Mouse (Mus musculus) intestine, embryonic 15.5 days (tissue): ENCODE results near the gene Ankrd7. TPM values are rescaled to one million over a fixed set of nuclear protein-coding genes. Genes with fewer than 3 reads are reported as not detected.
"Not testable (repeated sequence)": the region's sequence is repeated elsewhere in the genome, so short reads cannot be mapped to it uniquely, and the experiment has no call there.

ENCODE experiments used
- ATAC-seq: fragments of 200-750 bp; cut with Nextera tagmentation; 2 replicates; pipeline ENCODE4 v1.8.0; 2017; ENCODE audit warnings: moderate TSS enrichment, moderate library complexity
- H3K27ac ChIP-seq: fragments of 300-500 bp; sonication (generic); 2 replicates; pipeline ENCODE4 v1.5.1; 2015; ENCODE audit warnings: mild to moderate bottlenecking, inconsistent platforms
- H3K27me3 ChIP-seq: fragments of 300-500 bp; sonication (generic); replicated peaks from 2 replicates; pipeline ENCODE4 v1.6.1; 2015; ENCODE audit warnings: inconsistent platforms
- H3K36me3 ChIP-seq: fragments of 300-500 bp; sonication (generic); 2 replicates; pipeline ENCODE4 v1.6.1; 2015; ENCODE audit warnings: inconsistent platforms
- H3K4me1 ChIP-seq: fragments of 300-500 bp; sonication (generic); replicated peaks from 2 replicates; pipeline ENCODE4 v1.6.1; 2015; ENCODE audit warnings: inconsistent platforms
- H3K4me2 ChIP-seq: fragments of 300-500 bp; sonication (generic); replicated peaks from 2 replicates; pipeline ENCODE4 v1.6.1; 2015; ENCODE audit warnings: mild to moderate bottlenecking, inconsistent platforms
- H3K4me3 ChIP-seq: fragments of 300-500 bp; sonication (generic); replicated peaks from 2 replicates; pipeline ENCODE4 v1.5.1; 2015; ENCODE audit warnings: inconsistent platforms
- H3K9ac ChIP-seq: fragments of 300-500 bp; sonication (generic); 2 replicates; pipeline ENCODE4 v1.6.1; 2015; ENCODE audit warnings: inconsistent platforms
- H3K9me3 ChIP-seq: fragments of 300-500 bp; sonication (generic); 2 replicates; pipeline ENCODE4 v1.6.1; 2016; ENCODE audit warnings: inconsistent platforms
- WGBS: fragments of 180-500 bp; shearing (Covaris S2); methylation state at CpG from one replicate; pipeline ENCODE4 v1.1.7; 2015; 5-methylcytosine and 5-hydroxymethylcytosine counted together
- polyA plus RNA-seq: library from polyadenylated mRNA; unstranded; fragments of >200 nt; fragmentation: Nextera tagmentation; extraction: Ambion mirVana; gene quantifications from 2 replicates; pipeline ENCODE4 v1.2.1, GENCODE M21; 2015

Gene Ankrd7
- polyA plus RNA-seq, result 0.16 TPM in 1 of 2 replicates, not detected in the other

GRCm38 (mm10) chr6:18866018-18866417 is at the start of gene Ankrd7:
Gene Ankrd7, plus strand, starts transcription at chr6:18866318.
- H3K9me3 ChIP-seq, result no peaks in the 10 kb centered on the region
- H3K27ac ChIP-seq, result no peak within 1 kb of the TSS
- no peak within 1 kb of the TSS for H3K4me2 ChIP-seq
- no peaks in the 10 kb centered on the region for H3K27me3 ChIP-seq
- no peak for ATAC-seq
- H3K4me1 ChIP-seq, result no peaks in the 10 kb centered on the region
- no peak within 1 kb of the TSS for H3K9ac ChIP-seq
- 91% methylated on average over 8 of the region's 8 CpGs for WGBS
- H3K4me3 ChIP-seq, result no peak within 1 kb of the TSS
- H3K36me3 ChIP-seq, result no peaks in the 10 kb centered on the region

- ATAC-seq, result peak; percentile 59; the same call in 1 of the 2 replicates
- H3K4me1 ChIP-seq, result 0 out of 2 replicates have a peak, but pooled peaks cover 3% of the 10 kb centered on the region
Measured at GRCm38 (mm10) chr6:18819343-18819742, 46.8 kb upstream of the Ankrd7 start.

GRCm38 (mm10) chr6:18820246-18820645 is 45.9 kb upstream of the Ankrd7 start:
- Histone ChIP-seq H3K9me3 (no peaks in the 10 kb centered on the region), H3K4me2 (no peak overlapping the region), H3K4me3 (no peak overlapping the region), H3K27ac (no peak overlapping the region), H3K27me3 (no peaks in the 10 kb centered on the region), H3K9ac (no peak overlapping the region), H3K4me1 (0 out of 2 replicates have a peak, but pooled peaks cover 3% of the 10 kb centered on the region), H3K36me3 (no peaks in the 10 kb centered on the region)
- WGBS, result 72% methylated on average over 4 of the region's 4 CpGs
- ATAC-seq, result no peak

More at GRCm38 (mm10) chr6:18819343-18819742, 46.8 kb upstream of the Ankrd7 start:
- H3K27ac ChIP-seq, result no peak overlapping the region
- 12% methylated on average over 4 of the region's 4 CpGs for WGBS
- H3K4me3 ChIP-seq, result no peak overlapping the region
- no peaks in the 10 kb centered on the region for H3K9me3 ChIP-seq
- no peak overlapping the region for H3K9ac ChIP-seq
- no peak overlapping the region for H3K4me2 ChIP-seq
- H3K36me3 ChIP-seq, result no peaks in the 10 kb centered on the region
- H3K27me3 ChIP-seq, result no peaks in the 10 kb centered on the region

GRCm38 (mm10) chr6:18822812-18823211 is 43.3 kb upstream of the Ankrd7 start:
- Histone ChIP-seq H3K4me1 (0 out of 2 replicates have a peak, but pooled peaks cover 3% of the 10 kb centered on the region), H3K9ac (no peak overlapping the region), H3K4me2 (no peak overlapping the region), H3K27ac (no peak overlapping the region), H3K27me3 (no peaks in the 10 kb centered on the region), H3K9me3 (no peaks in the 10 kb centered on the region), H3K4me3 (no peak overlapping the region), H3K36me3 (no peaks in the 10 kb centered on the region)
- peak; percentile 59 for ATAC-seq
- 36% methylated on average over 1 of the region's 1 CpGs for WGBS

- no peaks in the 10 kb centered on the region for H3K4me1 ChIP-seq
- 72% methylated on average over 1 of the region's 1 CpGs for WGBS
- H3K9ac ChIP-seq, result no peak overlapping the region
- H3K27ac ChIP-seq, result no peak overlapping the region
- H3K4me2 ChIP-seq, result no peak overlapping the region
- H3K36me3 ChIP-seq, result no peaks in the 10 kb centered on the region
- no peaks in the 10 kb centered on the region for H3K27me3 ChIP-seq
- ATAC-seq, result no peak
- H3K4me3 ChIP-seq, result no peak overlapping the region
- no peaks in the 10 kb centered on the region for H3K9me3 ChIP-seq
Measured at GRCm38 (mm10) chr6:18832958-18833357, 33.2 kb upstream of the Ankrd7 start.

- not testable (repeated sequence) for H3K4me2 ChIP-seq, H3K27ac ChIP-seq, H3K27me3 ChIP-seq, ATAC-seq, H3K4me3 ChIP-seq, H3K36me3 ChIP-seq, H3K9me3 ChIP-seq, H3K4me1 ChIP-seq, H3K9ac ChIP-seq
- WGBS, result 75% methylated on average over 4 of the region's 11 CpGs
Measured at GRCm38 (mm10) chr6:18844529-18844928, 21.6 kb upstream of the Ankrd7 start.

GRCm38 (mm10) chr6:18845571-18845970 is 20.5 kb upstream of the Ankrd7 start:
- H3K4me1 ChIP-seq, H3K4me3 ChIP-seq, H3K27me3 ChIP-seq, H3K27ac ChIP-seq, H3K9ac ChIP-seq, ATAC-seq, H3K4me2 ChIP-seq, H3K36me3 ChIP-seq, H3K9me3 ChIP-seq: not testable (repeated sequence)
- WGBS, result 14% methylated on average over 6 of the region's 7 CpGs

- no peaks in the 10 kb centered on the region for H3K36me3 ChIP-seq
- H3K9ac ChIP-seq, result peak within 1 kb of the TSS; percentile 85
- under 1% methylated on average over 37 of the region's 37 CpGs for WGBS
- H3K27me3 ChIP-seq, result no peaks in the 10 kb centered on the region
- H3K4me1 ChIP-seq, result peaks cover 2% of the 10 kb centered on the region; the same call in 1 of the 2 replicates
- ATAC-seq, result peak; percentile 100
- H3K9me3 ChIP-seq, result no peaks in the 10 kb centered on the region
- peak within 1 kb of the TSS; percentile 60 for H3K4me2 ChIP-seq
- H3K27ac ChIP-seq, result peak within 1 kb of the TSS; percentile 94
- peak within 1 kb of the TSS; percentile 81 for H3K4me3 ChIP-seq
Measured at GRCm38 (mm10) chr6:18848051-18848701, 17.9 kb upstream of the Ankrd7 start, which contains the start of gene Lsm8. Gene Lsm8, plus strand, starts transcription at chr6:18848579.

GRCm38 (mm10) chr6:18848702-18849061 is 17.4 kb upstream of the Ankrd7 start:
- no peak for ATAC-seq
- under 1% methylated on average over 28 of the region's 28 CpGs for WGBS
- Histone ChIP-seq H3K27ac (peak overlapping the region; percentile 94), H3K36me3 (no peaks in the 10 kb centered on the region), H3K9me3 (no peaks in the 10 kb centered on the region), H3K27me3 (no peaks in the 10 kb centered on the region), H3K4me3 (peak overlapping the region; percentile 81), H3K4me2 (peak overlapping the region; percentile 56), H3K4me1 (peaks cover 2% of the 10 kb centered on the region; the same call in 1 of the 2 replicates), H3K9ac (peak overlapping the region; percentile 85)

GRCm38 (mm10) chr6:18855323-18855722 is 10.8 kb upstream of the Ankrd7 start:
- H3K27me3 ChIP-seq, result no peaks in the 10 kb centered on the region
- no peak overlapping the region for H3K27ac ChIP-seq
- no peak overlapping the region for H3K4me2 ChIP-seq
- no peak for ATAC-seq
- H3K36me3 ChIP-seq, result peaks cover 6% of the 10 kb centered on the region
- no peak overlapping the region for H3K4me3 ChIP-seq
- no peaks in the 10 kb centered on the region for H3K9me3 ChIP-seq
- H3K9ac ChIP-seq, result no peak overlapping the region
- 0 out of 2 replicates have a peak, but pooled peaks cover 2% of the 10 kb centered on the region for H3K4me1 ChIP-seq

GRCm38 (mm10) chr6:18856487-18857078 is 9.5 kb upstream of the Ankrd7 start:
- Histone ChIP-seq H3K9me3 (no peaks in the 10 kb centered on the region), H3K4me2 (no peak overlapping the region), H3K27ac (no peak overlapping the region), H3K36me3 (peaks cover 6% of the 10 kb centered on the region), H3K4me1 (no peaks in the 10 kb centered on the region), H3K4me3 (no peak overlapping the region), H3K27me3 (no peaks in the 10 kb centered on the region), H3K9ac (no peak overlapping the region)
- 90% methylated on average over 3 of the region's 3 CpGs for WGBS
- ATAC-seq, result peak; percentile 23; the same call in 1 of the 2 replicates

- Histone ChIP-seq H3K27ac (no peak overlapping the region), H3K4me3 (no peak overlapping the region), H3K36me3 (no peaks in the 10 kb centered on the region), H3K27me3 (no peaks in the 10 kb centered on the region), H3K4me1 (no peaks in the 10 kb centered on the region), H3K4me2 (no peak overlapping the region), H3K9ac (no peak overlapping the region), H3K9me3 (no peaks in the 10 kb centered on the region)
- WGBS, result 55% methylated on average over 2 of the region's 2 CpGs
- no peak for ATAC-seq
Measured at GRCm38 (mm10) chr6:18889030-18889429, 22.9 kb downstream of the Ankrd7 start.

- no peak overlapping the region for H3K9ac ChIP-seq
- ATAC-seq, result no peak
- H3K4me3 ChIP-seq, result no peak overlapping the region
- no peak overlapping the region for H3K27ac ChIP-seq
- no peaks in the 10 kb centered on the region for H3K4me1 ChIP-seq
- no peaks in the 10 kb centered on the region for H3K9me3 ChIP-seq
- H3K4me2 ChIP-seq, result no peak overlapping the region
- H3K27me3 ChIP-seq, result no peaks in the 10 kb centered on the region
- H3K36me3 ChIP-seq, result no peaks in the 10 kb centered on the region
Measured at GRCm38 (mm10) chr6:18894142-18894541, 28.0 kb downstream of the Ankrd7 start.
